Mouse (Mus musculus): ENCODE measurements around the gene Atxn2.
A peak's percentile ranks its signal among the peaks of the same experiment; 100 is the strongest.

- TF ChIP-seq CTCF (IDR thresholded peaks at IDR 0.05; ENCODE audit: extremely low read depth, insufficient read depth, low read length) (0 out of 2 replicates have a peak, but pooled peaks have one; percentile 1), POLR2A (IDR thresholded peaks at IDR 0.05; ENCODE audit: extremely low read depth, insufficient read depth, low read length) (no peak)
Observed at GRCm38 (mm10) chr5:121766038-121766773, 55.1 kb downstream of the Atxn2 start.
